Mouse (Mus musculus) stomach, embryonic 16.5 days (tissue): ENCODE results near the gene Sc5d. TPM values are rescaled to one million over a fixed set of nuclear protein-coding genes. Genes with fewer than 3 reads are reported as not detected.

ENCODE experiments used
- ATAC-seq: fragments of 200-750 bp; cut with Nextera tagmentation; 2 replicates; pipeline ENCODE4 v1.8.0; 2017; ENCODE audit warnings: moderate number of reproducible peaks, moderate TSS enrichment; ENCODE audit not compliant: insufficient read depth, low FRiP score
- H3K27ac ChIP-seq: fragments of 300-500 bp; sonication (generic); 2 replicates; pipeline ENCODE4 v1.5.1; 2014; ENCODE audit warnings: low read length
- H3K27me3 ChIP-seq: fragments of 300-500 bp; sonication (generic); 2 replicates; pipeline ENCODE4 v1.6.1; 2014; ENCODE audit warnings: low read length, control low read depth, mixed read lengths; ENCODE audit not compliant: control insufficient read depth, insufficient read depth
- H3K36me3 ChIP-seq: fragments of 300-500 bp; sonication (generic); 2 replicates; pipeline ENCODE4 v1.6.1; 2014; ENCODE audit warnings: low read length; ENCODE audit not compliant: control insufficient read depth, insufficient read depth
- H3K4me1 ChIP-seq: fragments of 300-500 bp; sonication (generic); 2 replicates; pipeline ENCODE4 v1.6.1; 2014; ENCODE audit warnings: low read length, control low read depth, mixed read lengths; ENCODE audit not compliant: control insufficient read depth, insufficient read depth
- H3K4me2 ChIP-seq: fragments of 300-500 bp; sonication (generic); 2 replicates; pipeline ENCODE4 v1.6.1; 2014; ENCODE audit warnings: low read depth, low read length, mixed read lengths
- H3K4me3 ChIP-seq: fragments of 300-500 bp; sonication (generic); replicated peaks from 2 replicates; pipeline ENCODE4 v1.5.1; 2014; ENCODE audit warnings: mild to moderate bottlenecking, low read length
- H3K9ac ChIP-seq: fragments of 300-500 bp; sonication (generic); 2 replicates; pipeline ENCODE4 v1.6.1; 2014; ENCODE audit warnings: low read length
- H3K9me3 ChIP-seq: fragments of 300-500 bp; sonication (generic); replicated peaks from 2 replicates; pipeline ENCODE4 v1.6.1; 2016; ENCODE audit warnings: low read length, control low read depth; ENCODE audit not compliant: control insufficient read depth
- WGBS: fragments of 180-500 bp; shearing (Covaris S2); extraction: QIAGEN DNeasy Blood & Tissue Kit; methylation state at CpG from one replicate; pipeline ENCODE4 v1.1.7; 2014; 5-methylcytosine and 5-hydroxymethylcytosine counted together
- polyA plus RNA-seq: library from polyadenylated mRNA; unstranded; fragments of >200 nt; fragmentation: Nextera tagmentation; extraction: Ambion mirVana; gene quantifications from 2 replicates; pipeline ENCODE4 v1.2.1, GENCODE M21; 2015

The Sc5d gene
- polyA plus RNA-seq, 1 experiment from 2014 or later = 69.6 TPM

DNA sequence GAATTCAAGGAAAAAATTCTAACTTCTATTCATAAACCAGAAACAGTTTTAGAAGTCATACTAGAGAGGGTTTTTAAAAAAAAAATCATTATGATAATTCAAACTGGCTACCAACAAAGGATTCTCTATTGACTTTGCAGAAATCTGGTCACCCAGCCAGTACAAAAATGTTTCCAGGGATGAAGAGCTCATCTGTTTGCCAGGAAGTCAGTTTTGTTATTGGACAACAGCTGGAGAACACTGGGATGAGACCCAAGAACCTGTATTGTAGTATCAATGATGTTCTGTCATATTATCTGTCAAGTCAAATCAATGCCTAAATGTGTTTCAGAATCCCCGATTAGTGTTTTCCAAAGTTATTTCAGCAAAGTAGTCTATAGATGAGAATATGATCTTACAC is 50.9 kb downstream of the Sc5d start:
- WGBS = 80% methylated on average over 1 of the region's 1 CpGs
- Histone ChIP-seq H3K4me3 (no peak overlapping the region), H3K27me3 (no peaks in the 10 kb centered on the region), H3K4me2 (no peak overlapping the region), H3K9me3 (no peaks in the 10 kb centered on the region), H3K4me1 (no peaks in the 10 kb centered on the region), H3K36me3 (no peaks in the 10 kb centered on the region), H3K9ac (no peak overlapping the region), H3K27ac (no peak overlapping the region)
- no peak for ATAC-seq

DNA sequence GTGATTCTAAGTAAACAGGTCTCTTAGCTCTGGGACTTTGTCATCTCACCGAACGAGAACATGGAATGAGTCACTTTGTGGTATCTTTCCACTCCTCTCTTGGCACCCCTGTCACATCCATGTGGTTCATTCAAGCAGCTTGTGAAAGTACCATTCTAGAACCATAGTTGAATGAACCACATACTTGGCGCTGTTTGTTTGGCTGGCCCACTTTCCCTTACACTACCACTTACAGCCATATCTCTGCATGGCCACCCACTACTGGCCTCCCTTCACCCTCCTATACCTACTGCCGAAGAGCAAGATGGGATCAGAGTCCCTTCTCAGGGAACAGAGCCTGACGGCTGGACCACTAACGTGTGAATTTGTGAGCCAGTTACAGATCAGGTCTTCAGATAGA is 54.4 kb downstream of the Sc5d start:
- ATAC-seq = no peak
- WGBS = 74% methylated on average over 6 of the region's 6 CpGs
- H3K4me3 ChIP-seq = no peak overlapping the region

DNA sequence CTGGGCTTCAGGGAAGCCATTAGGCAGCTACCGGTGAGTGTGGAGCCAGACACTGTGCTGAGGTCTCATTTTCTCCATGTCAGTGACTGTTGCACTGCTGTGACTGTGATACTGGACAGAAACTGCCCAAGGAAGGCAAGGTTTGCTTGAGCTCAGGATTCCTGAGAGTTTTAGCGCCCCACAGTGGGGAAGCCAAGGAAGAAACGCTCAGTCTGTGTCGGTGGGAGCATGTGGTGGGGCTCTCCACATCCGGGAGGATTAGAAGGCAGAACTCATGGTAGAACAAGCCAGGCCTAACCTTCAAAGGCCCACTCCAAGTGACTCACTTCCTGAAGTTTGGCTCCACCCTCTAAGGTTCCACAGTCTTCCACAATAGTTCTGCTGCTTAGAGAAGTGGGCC is 55.6 kb downstream of the Sc5d start:
- Histone ChIP-seq H3K4me1 (0 out of 2 replicates have a peak, but pooled peaks cover 9% of the 10 kb centered on the region), H3K9me3 (no peaks in the 10 kb centered on the region), H3K36me3 (no peaks in the 10 kb centered on the region), H3K4me2 (no peak overlapping the region), H3K9ac (no peak overlapping the region), H3K4me3 (no peak overlapping the region), H3K27ac (no peak overlapping the region), H3K27me3 (no peaks in the 10 kb centered on the region)
- WGBS = 40% methylated on average over 5 of the region's 5 CpGs
- 0 out of 2 replicates have a peak, but pooled peaks have one; percentile 56 for ATAC-seq

More for the DNA sequence above, 54.4 kb downstream of the Sc5d start:
- Histone ChIP-seq H3K9ac (no peak overlapping the region), H3K4me1 (0 out of 2 replicates have a peak, but pooled peaks cover 9% of the 10 kb centered on the region), H3K27me3 (no peaks in the 10 kb centered on the region), H3K4me2 (no peak overlapping the region), H3K36me3 (no peaks in the 10 kb centered on the region), H3K9me3 (no peaks in the 10 kb centered on the region), H3K27ac (no peak overlapping the region)

DNA sequence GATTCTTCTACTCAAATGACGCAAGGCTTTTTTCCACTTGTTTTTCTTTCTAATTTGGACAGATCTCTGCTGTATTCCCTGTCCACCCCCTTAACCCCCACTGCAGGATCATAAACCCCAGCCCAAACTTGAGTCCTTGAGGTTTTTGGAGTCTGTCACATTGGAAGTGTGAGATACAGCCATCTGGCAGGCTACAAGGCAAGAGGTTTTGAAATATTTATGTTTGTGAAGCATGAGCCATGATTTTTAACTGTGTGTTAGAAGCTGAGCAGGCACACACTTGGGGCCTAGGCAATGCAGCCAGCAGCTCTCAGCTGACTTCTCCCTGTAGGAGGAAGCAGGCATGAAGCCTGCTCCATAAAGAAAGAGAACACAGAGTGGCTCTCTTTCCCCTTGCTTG is 57.3 kb downstream of the Sc5d start:
- Histone ChIP-seq H3K9ac (no peak overlapping the region), H3K4me3 (no peak overlapping the region), H3K4me1 (0 out of 2 replicates have a peak, but pooled peaks cover 9% of the 10 kb centered on the region), H3K4me2 (no peak overlapping the region), H3K27ac (peak overlapping the region; percentile 40), H3K9me3 (no peaks in the 10 kb centered on the region), H3K36me3 (no peaks in the 10 kb centered on the region), H3K27me3 (no peaks in the 10 kb centered on the region)
- ATAC-seq = no peak
- 63% methylated on average over 1 of the region's 1 CpGs for WGBS

DNA sequence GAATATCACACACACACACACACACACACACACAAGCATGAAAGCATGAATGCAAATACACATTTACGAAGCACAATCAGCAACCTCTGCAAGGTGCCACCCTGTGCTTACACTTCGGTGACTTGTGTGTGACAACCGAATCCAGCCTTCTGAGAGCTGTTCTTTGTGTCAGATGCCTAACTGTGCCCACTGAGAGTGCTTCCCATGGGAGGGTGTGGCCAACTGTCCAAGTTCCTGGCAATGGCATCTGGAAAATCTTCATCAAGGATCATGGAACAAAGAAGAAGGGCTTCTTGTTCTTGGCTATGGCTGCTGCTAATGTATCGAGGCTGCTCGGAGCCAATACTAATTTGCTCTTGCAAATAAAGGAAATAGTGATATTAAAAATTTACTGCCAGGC is 61.8 kb downstream of the Sc5d start:
- H3K36me3 ChIP-seq = no peaks in the 10 kb centered on the region
- ATAC-seq = no peak
- H3K4me1 ChIP-seq = 0 out of 2 replicates have a peak, but pooled peaks cover 9% of the 10 kb centered on the region
- H3K9ac ChIP-seq = no peak overlapping the region
- no peak overlapping the region for H3K27ac ChIP-seq
- H3K4me3 ChIP-seq = no peak overlapping the region
- H3K4me2 ChIP-seq = no peak overlapping the region
- no peaks in the 10 kb centered on the region for H3K27me3 ChIP-seq
- WGBS = 87% methylated on average over 5 of the region's 5 CpGs
- no peaks in the 10 kb centered on the region for H3K9me3 ChIP-seq

Other genes with a start within 250 kb of the Sc5d start
- gene Sorl1, start 140.0 kb downstream of the Sc5d start, polyA plus RNA-seq = 12.0 and 12.9 TPM in 2 replicates
- gene Tecta, start 135.7 kb upstream of the Sc5d start, polyA plus RNA-seq = 0.65 and 0.88 TPM in 2 replicates
- gene Tbcel, start 243.6 kb upstream of the Sc5d start, polyA plus RNA-seq = 4.0 and 4.1 TPM in 2 replicates